Mouse (Mus musculus) hindbrain, embryonic 15.5 days (tissue): Measurements from ENCODE around the gene Gucy1a1. TPM values are rescaled to one million over a fixed set of nuclear protein-coding genes. Genes with fewer than 3 reads are reported as not detected.
"Not testable (repeated sequence)": the region's sequence is repeated elsewhere in the genome, so short reads cannot be mapped to it uniquely, and the experiment has no call there.

Experiments
- ATAC-seq: fragments of 200-750 bp; cut with Nextera tagmentation; 2 replicates; pipeline ENCODE4 v1.8.0; 2017; ENCODE audit warnings: low read depth, moderate number of reproducible peaks, moderate TSS enrichment; ENCODE audit not compliant: low FRiP score
- H3K27ac ChIP-seq: fragments of 300-500 bp; sonication (generic); replicated peaks from 2 replicates; pipeline ENCODE4 v1.5.1; 2015; ENCODE audit warnings: mild to moderate bottlenecking, inconsistent platforms
- H3K27me3 ChIP-seq: fragments of 300-500 bp; sonication (generic); 2 replicates; pipeline ENCODE4 v1.6.1; 2015; ENCODE audit warnings: control low read depth, inconsistent platforms
- H3K36me3 ChIP-seq: fragments of 300-500 bp; sonication (generic); 2 replicates; pipeline ENCODE4 v1.6.1; 2015; ENCODE audit warnings: control low read depth, inconsistent platforms
- H3K4me1 ChIP-seq: fragments of 300-500 bp; sonication (generic); replicated peaks from 2 replicates; pipeline ENCODE4 v1.6.1; 2015; ENCODE audit warnings: control low read depth, inconsistent platforms
- H3K4me2 ChIP-seq: fragments of 300-500 bp; sonication (generic); 2 replicates; pipeline ENCODE4 v1.6.1; 2015; ENCODE audit warnings: moderate library complexity, mild to moderate bottlenecking, inconsistent platforms
- H3K4me3 ChIP-seq: fragments of 300-500 bp; sonication (generic); 2 replicates; pipeline ENCODE4 v1.5.1; 2015; ENCODE audit warnings: mild to moderate bottlenecking, inconsistent platforms
- H3K9ac ChIP-seq: fragments of 300-500 bp; sonication (generic); 2 replicates; pipeline ENCODE4 v1.6.1; 2015; ENCODE audit warnings: inconsistent platforms
- H3K9me3 ChIP-seq: fragments of 300-500 bp; sonication (generic); 2 replicates; pipeline ENCODE4 v1.6.1; 2016; ENCODE audit warnings: control low read depth, inconsistent platforms
- WGBS: fragments of 180-500 bp; shearing (Covaris S2); methylation state at CpG from one replicate; pipeline ENCODE4 v1.1.7; 2015; 5-methylcytosine and 5-hydroxymethylcytosine counted together
- polyA plus RNA-seq: library from polyadenylated mRNA; unstranded; fragments of >200 nt; fragmentation: Nextera tagmentation; extraction: Ambion mirVana; gene quantifications from 2 replicates; pipeline ENCODE4 v1.2.1, GENCODE M21; 2015

Gene Gucy1a1
- 23.7 and 26.2 TPM in 2 replicates for polyA plus RNA-seq

DNA sequence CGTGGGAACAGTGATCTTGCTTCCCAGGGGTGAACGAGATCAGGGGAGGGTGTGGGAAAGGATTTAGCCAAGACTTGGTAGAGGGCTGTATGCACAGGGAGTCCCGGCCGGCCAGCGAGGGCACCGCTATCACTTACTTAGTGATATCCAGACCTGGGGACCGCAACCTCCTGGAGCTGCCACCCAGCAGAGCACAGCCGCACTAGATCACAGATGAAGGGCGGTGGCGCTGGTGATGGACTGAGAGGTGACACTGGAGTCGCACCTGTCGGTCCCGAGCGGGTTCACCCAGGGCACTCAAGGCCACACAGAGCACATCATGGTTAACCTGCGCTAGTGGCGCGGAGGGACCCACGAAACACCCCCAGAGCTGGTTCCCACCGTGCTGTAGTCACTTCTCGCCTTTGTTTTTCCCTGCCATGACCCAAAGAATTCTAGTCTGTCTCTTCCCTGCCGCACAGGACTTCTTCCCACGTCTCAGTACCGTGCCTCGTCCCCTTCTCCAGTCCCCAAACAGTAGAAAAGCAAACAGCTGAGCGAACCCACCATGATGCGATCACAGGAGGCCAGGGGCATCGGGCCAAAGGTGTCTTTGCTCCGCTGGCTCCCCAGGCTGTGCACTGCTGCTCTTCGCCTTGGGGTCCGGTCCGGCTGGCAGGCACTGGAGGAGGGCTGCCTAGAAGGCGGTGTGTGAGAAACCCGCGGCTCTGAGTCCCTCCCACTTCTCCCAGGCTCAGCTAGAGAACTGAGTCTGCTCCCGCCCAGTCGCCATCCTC is at the start of gene Gucy1a1:
Gene Gucy1a1, minus strand, starts transcription at position 664 of the 776 bp plus-strand sequence.
- peak within 1 kb of the TSS; percentile 93 for H3K4me2 ChIP-seq
- H3K27ac ChIP-seq, result peak within 1 kb of the TSS; percentile 53
- no peaks in the 10 kb centered on the region for H3K36me3 ChIP-seq
- peaks cover 10% of the 10 kb centered on the region; the same call in 1 of the 2 replicates for H3K4me1 ChIP-seq
- no peaks in the 10 kb centered on the region for H3K9me3 ChIP-seq
- no peaks in the 10 kb centered on the region for H3K27me3 ChIP-seq
- WGBS, result 1% methylated on average over 36 of the region's 36 CpGs
- ATAC-seq, result peak; percentile 89
- H3K9ac ChIP-seq, result peak within 1 kb of the TSS; percentile 53
- peak within 1 kb of the TSS; percentile 57 for H3K4me3 ChIP-seq

DNA sequence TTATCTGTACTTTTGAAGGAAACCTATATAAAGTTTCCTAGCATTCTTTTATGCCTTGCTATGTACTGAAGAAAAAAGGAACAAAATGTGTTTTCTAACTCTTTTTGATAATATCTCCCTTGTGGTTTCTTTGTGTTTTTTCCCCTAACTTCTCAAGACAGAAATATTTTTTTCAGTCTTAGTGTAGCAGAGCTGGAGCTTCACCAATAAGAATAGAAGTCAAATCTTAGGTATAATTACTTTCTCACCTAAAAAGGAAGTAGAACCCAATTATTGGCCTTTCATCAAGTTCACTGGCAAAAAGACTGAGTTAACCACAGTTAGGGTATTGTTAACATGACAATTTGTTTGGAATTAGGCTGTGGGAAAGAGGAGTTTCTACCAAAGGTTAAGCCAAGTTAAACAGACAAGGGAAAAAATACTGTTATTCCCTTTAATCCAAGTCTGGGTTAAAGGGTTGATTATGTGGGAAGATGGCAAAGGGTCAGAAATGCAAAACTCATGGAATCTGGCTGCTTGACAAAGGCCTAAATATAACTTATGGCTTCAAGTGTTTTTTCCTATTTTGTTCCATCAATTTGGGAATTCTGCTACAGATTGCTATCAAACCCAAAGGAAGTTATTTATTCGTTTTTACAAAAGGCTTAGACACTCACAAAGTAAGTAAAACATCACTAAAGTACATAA is 46.1 kb upstream of the Gucy1a1 start:
- H3K4me1 ChIP-seq, result no peaks in the 10 kb centered on the region
- no peak for ATAC-seq
- 76% methylated on average over 1 of the region's 1 CpGs for WGBS

DNA sequence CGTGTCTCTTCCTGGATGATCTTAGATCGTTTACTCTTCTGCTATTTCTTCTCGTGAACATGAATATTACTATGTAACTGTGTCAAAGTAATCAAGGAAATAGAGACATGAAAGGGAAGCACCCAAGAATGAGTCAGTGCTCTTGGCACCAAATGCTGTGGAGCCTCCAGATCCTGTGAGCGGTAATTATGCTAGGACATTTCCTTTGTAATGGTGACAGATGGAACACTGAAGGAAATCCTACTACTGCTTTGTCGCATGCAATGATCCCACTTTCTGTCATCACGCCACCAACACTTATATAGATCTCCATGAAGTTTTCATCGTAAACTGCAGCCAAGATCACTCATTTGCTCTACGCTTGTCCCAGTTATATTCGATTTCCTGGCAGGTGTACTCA is 40.0 kb upstream of the Gucy1a1 start:
- Histone ChIP-seq H3K36me3 (no peaks in the 10 kb centered on the region), H3K4me3 (no peak overlapping the region), H3K9me3 (no peaks in the 10 kb centered on the region), H3K4me1 (no peaks in the 10 kb centered on the region), H3K27me3 (no peaks in the 10 kb centered on the region), H3K27ac (no peak overlapping the region), H3K4me2 (no peak overlapping the region), H3K9ac (no peak overlapping the region)
- 94% methylated on average over 9 of the region's 9 CpGs for WGBS
- no peak for ATAC-seq

More for the DNA sequence above, 46.1 kb upstream of the Gucy1a1 start:
- H3K4me3 ChIP-seq, result no peak overlapping the region
- H3K9ac ChIP-seq, result no peak overlapping the region
- no peak overlapping the region for H3K27ac ChIP-seq
- no peaks in the 10 kb centered on the region for H3K36me3 ChIP-seq
- H3K9me3 ChIP-seq, result no peaks in the 10 kb centered on the region
- no peak overlapping the region for H3K4me2 ChIP-seq
- H3K27me3 ChIP-seq, result no peaks in the 10 kb centered on the region

DNA sequence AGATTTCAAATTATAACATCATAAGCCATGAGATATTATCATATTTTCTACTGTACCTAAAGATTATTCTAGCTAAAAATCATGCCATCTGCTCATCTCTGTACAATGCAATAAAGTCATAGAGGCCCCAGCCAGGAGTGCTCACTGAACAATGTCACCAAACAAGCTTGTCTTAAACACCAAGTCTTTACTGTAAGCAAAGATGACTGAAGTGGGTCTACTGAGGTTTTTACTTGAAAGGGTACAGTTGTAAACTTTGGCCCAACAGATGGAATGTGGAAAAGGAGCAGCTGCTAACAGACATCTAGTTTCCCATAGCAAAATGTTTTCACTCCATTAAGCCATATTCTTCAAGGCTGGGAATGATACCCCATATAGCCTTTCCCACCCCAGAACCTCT is 35.9 kb upstream of the Gucy1a1 start:
- Histone ChIP-seq H3K9ac (no peak overlapping the region), H3K4me2 (no peak overlapping the region), H3K4me3 (no peak overlapping the region), H3K4me1 (no peaks in the 10 kb centered on the region), H3K9me3 (no peaks in the 10 kb centered on the region), H3K27ac (no peak overlapping the region), H3K36me3 (no peaks in the 10 kb centered on the region), H3K27me3 (no peaks in the 10 kb centered on the region)
- ATAC-seq, result no peak

DNA sequence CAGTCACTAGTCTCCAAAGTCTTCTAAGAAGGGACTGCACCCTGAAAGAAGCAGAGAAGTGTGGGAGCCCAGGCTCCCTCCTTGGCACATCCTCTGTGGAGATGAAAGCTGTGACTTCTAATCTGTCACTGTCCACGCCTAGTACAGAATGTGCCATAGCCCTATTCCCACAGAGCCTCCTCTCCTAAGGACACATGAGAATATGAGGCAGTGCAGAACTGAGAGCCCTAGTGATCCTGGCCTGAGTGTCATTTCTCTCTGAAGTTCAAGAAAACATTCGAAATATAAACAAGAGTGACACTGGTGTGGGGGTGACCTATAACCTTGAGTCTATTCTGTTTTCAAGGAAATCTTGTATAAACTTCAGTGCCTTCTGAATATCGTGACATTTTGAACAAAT is 34.7 kb upstream of the Gucy1a1 start:
- no peaks in the 10 kb centered on the region for H3K27me3 ChIP-seq
- no peak overlapping the region for H3K9ac ChIP-seq
- no peak overlapping the region for H3K4me2 ChIP-seq
- no peaks in the 10 kb centered on the region for H3K9me3 ChIP-seq
- H3K4me1 ChIP-seq, result no peaks in the 10 kb centered on the region
- 81% methylated on average over 3 of the region's 3 CpGs for WGBS
- H3K4me3 ChIP-seq, result no peak overlapping the region
- H3K36me3 ChIP-seq, result no peaks in the 10 kb centered on the region
- H3K27ac ChIP-seq, result no peak overlapping the region
- no peak for ATAC-seq

DNA sequence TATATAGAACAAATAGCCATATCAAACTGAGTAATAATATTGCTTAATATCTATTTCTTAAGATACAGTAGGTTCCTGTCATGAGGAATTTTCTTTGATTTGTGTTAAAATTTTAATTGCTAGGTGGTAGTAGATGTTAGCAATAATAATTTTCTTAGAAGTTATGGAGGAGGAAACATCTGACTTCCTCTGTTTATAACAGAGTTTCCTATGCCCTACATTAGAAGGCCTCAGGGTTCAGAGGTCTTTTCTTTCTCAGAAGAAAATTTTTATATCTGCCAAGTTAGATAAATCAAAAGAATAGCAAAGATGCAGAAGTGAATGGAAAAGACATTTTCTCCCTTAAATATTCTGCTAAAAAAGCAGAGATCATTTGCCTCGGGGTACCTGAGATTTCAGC is 29.9 kb upstream of the Gucy1a1 start:
- Histone ChIP-seq H3K27ac (no peak overlapping the region), H3K36me3 (no peaks in the 10 kb centered on the region), H3K4me1 (no peaks in the 10 kb centered on the region), H3K9ac (no peak overlapping the region), H3K4me3 (no peak overlapping the region), H3K9me3 (no peaks in the 10 kb centered on the region), H3K27me3 (no peaks in the 10 kb centered on the region), H3K4me2 (no peak overlapping the region)
- WGBS, result 81% methylated on average over 1 of the region's 1 CpGs
- no peak for ATAC-seq

DNA sequence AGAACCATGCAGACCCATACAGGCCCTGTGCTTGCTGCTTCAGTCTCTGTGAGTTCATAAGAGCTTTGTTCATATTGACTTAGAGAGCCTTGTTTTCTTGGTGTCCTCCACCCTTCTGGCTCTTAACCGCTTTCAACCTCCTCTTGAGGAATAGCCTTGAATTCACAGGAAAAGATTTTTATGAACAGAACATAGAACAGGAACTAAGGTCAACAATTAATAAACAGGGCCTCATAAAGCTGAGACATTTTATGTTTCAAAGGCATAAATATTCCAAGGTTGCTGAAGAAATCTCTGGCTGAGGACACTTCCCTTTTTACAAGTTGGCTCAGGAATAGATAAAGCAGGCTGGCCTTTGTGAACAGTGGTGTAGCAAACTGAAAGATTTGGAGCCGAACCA is 21.5 kb upstream of the Gucy1a1 start:
- H3K9me3 ChIP-seq, result no peaks in the 10 kb centered on the region
- WGBS, result 92% methylated on average over 2 of the region's 2 CpGs
- no peak overlapping the region for H3K27ac ChIP-seq
- H3K4me3 ChIP-seq, result no peak overlapping the region
- no peak overlapping the region for H3K4me2 ChIP-seq
- H3K36me3 ChIP-seq, result no peaks in the 10 kb centered on the region
- no peak for ATAC-seq
- no peaks in the 10 kb centered on the region for H3K4me1 ChIP-seq
- no peaks in the 10 kb centered on the region for H3K27me3 ChIP-seq
- H3K9ac ChIP-seq, result no peak overlapping the region

DNA sequence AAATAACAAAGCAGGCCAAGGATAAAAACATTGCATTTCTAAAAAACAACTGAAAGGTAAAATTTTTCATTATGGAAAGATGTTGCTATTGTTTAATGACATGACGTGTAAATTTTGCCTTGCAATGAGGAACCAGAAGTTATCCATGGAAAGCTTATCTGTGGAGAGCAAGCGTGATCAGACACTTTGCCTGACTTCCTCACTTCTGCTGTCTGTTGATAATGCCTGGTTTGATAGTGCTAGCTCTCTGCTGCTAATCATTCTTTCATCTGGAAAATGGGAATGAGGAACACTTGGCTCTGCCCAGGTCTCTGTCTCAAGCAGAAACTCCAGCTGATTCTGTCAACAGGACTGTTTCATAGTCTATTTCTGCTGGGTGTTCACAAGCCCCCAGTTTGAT is 20.3 kb upstream of the Gucy1a1 start:
- H3K4me3 ChIP-seq, result no peak overlapping the region
- H3K27ac ChIP-seq, result no peak overlapping the region
- WGBS, result 91% methylated on average over 2 of the region's 2 CpGs

DNA sequence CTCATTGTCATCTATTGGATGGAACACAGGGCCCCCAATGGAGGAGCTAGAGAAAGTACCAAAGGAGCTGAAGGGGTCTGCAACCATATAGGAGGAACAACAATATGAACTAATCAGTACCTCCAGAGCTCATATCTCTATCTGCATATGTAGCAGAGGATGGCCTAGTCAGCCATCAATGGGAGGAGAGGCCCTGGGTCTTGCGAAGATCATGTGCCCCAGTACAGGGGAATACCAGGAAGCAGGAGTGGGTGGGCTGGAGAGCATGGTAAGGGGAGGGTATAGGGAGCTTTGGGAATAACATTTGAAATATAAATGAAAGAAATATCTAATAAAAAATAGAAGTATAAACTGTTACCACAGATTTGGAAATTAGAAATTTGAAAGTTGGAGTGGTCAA is 17.4 kb upstream of the Gucy1a1 start:
- not testable (repeated sequence) for ATAC-seq, H3K4me2 ChIP-seq, H3K36me3 ChIP-seq, H3K27me3 ChIP-seq, H3K4me3 ChIP-seq, H3K9me3 ChIP-seq, H3K9ac ChIP-seq, H3K27ac ChIP-seq, H3K4me1 ChIP-seq
- WGBS, result 100% methylated on average over 1 of the region's 1 CpGs

More for the DNA sequence above, 20.3 kb upstream of the Gucy1a1 start:
- Histone ChIP-seq H3K9me3 (no peaks in the 10 kb centered on the region), H3K4me2 (no peak overlapping the region), H3K4me1 (no peaks in the 10 kb centered on the region), H3K27me3 (no peaks in the 10 kb centered on the region), H3K36me3 (no peaks in the 10 kb centered on the region), H3K9ac (no peak overlapping the region)
- no peak for ATAC-seq

DNA sequence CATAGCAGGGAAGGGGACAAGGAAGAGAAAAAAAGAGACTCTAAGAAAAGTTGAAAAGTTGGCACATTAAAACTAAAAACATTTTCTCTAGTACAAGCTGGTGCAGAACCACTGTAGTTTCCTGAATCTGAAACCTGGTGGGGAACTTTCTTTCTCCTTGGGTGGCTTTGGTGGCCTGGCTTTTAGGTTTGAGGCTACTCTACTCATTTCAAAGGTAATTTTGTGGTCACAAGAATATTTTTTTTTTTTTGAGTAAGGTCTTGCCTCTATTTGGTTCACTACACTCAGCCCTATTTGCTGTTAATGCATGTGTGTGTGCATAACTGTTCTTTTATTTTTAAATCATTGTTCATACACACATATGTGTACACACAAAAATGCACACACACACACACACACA is 389 bp upstream of the Gucy1a1 start:
- Histone ChIP-seq H3K4me2 (peak overlapping the region; percentile 93), H3K9me3 (no peaks in the 10 kb centered on the region), H3K4me3 (peak overlapping the region; percentile 57), H3K36me3 (no peaks in the 10 kb centered on the region), H3K27me3 (no peaks in the 10 kb centered on the region), H3K27ac (no peak overlapping the region), H3K4me1 (peaks cover 10% of the 10 kb centered on the region; the same call in 1 of the 2 replicates), H3K9ac (no peak overlapping the region)
- ATAC-seq, result no peak

DNA sequence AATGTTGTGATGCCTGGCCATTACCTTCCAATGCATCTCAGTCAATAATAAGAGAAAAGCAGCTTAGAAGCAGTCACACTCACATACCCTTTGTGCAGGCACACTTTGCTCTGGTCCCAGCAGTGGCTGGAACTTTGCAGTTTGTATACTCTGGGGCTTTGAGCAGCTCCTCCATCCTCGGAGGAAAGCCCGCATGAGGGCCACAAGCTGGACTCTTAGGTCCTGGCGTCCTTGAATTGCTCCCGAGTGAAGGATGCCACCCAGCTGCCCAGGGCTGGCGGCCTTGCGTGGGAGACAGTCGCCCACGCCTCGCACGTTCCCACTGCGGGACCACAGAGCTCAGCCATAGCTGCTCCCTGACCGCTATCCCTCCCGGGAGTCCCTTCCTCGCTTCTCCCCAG is 864 bp downstream of the Gucy1a1 start:
- peak; percentile 66 for ATAC-seq
- Histone ChIP-seq H3K27ac (peak overlapping the region; percentile 53), H3K9ac (peak overlapping the region; percentile 53), H3K9me3 (no peaks in the 10 kb centered on the region), H3K4me3 (peak overlapping the region; percentile 57), H3K4me1 (peaks cover 10% of the 10 kb centered on the region; the same call in 1 of the 2 replicates), H3K4me2 (peak overlapping the region; percentile 93), H3K27me3 (no peaks in the 10 kb centered on the region), H3K36me3 (no peaks in the 10 kb centered on the region)
- WGBS, result 8% methylated on average over 14 of the region's 14 CpGs

DNA sequence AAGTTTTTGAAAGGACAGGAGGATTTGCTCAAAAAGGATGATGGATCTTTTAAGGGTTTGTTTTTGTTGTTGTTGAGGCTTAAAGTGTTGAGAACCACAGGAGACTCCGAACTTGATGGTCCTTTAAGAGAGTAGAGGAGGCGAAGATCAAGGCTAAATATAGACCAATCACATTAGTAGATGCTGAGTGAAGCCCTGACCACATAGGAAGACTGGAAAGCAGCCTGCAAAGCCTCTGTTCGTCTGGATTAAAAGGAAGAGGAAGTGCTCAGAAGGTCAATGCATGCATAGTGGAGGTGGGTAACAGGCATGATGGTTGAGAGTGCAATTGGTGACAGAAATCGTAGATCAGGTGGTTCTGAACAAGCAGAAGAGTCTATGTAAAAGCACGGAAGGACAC is 4.8 kb downstream of the Gucy1a1 start:
- no peak overlapping the region for H3K4me3 ChIP-seq
- H3K4me2 ChIP-seq, result no peak overlapping the region
- ATAC-seq, result no peak
- H3K27me3 ChIP-seq, result no peaks in the 10 kb centered on the region
- 70% methylated on average over 5 of the region's 5 CpGs for WGBS
- no peaks in the 10 kb centered on the region for H3K9me3 ChIP-seq
- H3K27ac ChIP-seq, result no peak overlapping the region
- H3K36me3 ChIP-seq, result no peaks in the 10 kb centered on the region
- H3K9ac ChIP-seq, result no peak overlapping the region
- peaks cover 10% of the 10 kb centered on the region; the same call in 1 of the 2 replicates for H3K4me1 ChIP-seq
